26 mouse cellular contexts compared by ENCODE assay signal in the genomic region with DNA sequence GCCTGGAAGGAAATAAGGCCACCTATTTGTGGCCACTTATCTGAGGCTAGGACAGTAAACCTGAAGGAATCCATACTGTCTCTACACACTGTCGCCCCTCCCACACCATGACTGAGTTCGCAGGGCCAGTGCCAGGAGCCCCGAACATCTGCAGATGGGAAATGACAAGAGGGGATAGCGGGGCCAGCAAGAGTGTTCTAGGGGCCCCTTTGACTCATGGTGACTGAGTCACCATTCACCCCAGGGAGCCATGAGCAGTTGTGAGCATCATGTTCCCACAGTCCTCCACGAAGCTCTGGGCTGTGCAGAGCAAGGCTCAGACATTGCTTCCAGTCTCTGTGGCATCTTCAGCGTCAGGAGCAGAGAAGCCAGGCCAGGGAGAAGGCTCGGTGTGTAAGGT.
DNase-seq lines count a peak whose midpoint lies in the region; ATAC-seq and TF ChIP-seq lines count a peak whose summit lies in the region.
"Had no signal": no experiment of that assay in that cellular context is flagged by ENCODE, and none has a peak within 500 bp of the region (broad histone marks: within the 10 kb centered on the region; RNA-seq: fewer than 3 reads in every experiment).

No protein-coding gene starts in this region.

- ATAC-seq in neural tube, embryonic 11.5 days (ENCODE audit: insufficient read depth, low FRiP score, low TSS enrichment), result no peak
- no peak for ATAC-seq in kidney, embryonic 15.5 days (replicated peaks; ENCODE audit: low FRiP score)
- no peak for ATAC-seq in inflammation-experienced regulatory T-cells, adult 6 months
- ATAC-seq: CD4-positive, CD25-positive, alpha-beta regulatory T cell, adult 4 months; forebrain, embryonic 14.5 days; forebrain, postnatal 0 days; hindbrain, embryonic 16.5 days; Patski had no signal

- no peak overlapping the region for H3K4me3 ChIP-seq in neural tube, embryonic 11.5 days (ENCODE audit: low read depth, low read length)
- H3K4me3 ChIP-seq in C2C12 (ENCODE audit: insufficient read depth, poor library complexity, severe bottlenecking), result no peak overlapping the region
- H3K4me3 ChIP-seq in kidney, embryonic 15.5 days (replicated peaks), result no peak overlapping the region
- H3K4me3 ChIP-seq: gastrocnemius, adult 2 months; heart, embryonic 12.5 days; heart, embryonic 15.5 days; hindbrain, embryonic 10.5 days; hindbrain, embryonic 13.5 days had no signal

- H3K79me2 ChIP-seq in C2C12 (ENCODE audit: control insufficient read depth, insufficient read depth), result no peaks in the 10 kb centered on the region

- H3K9me3 ChIP-seq in neural tube, embryonic 11.5 days (ENCODE audit: control insufficient read depth, low read length), result no peaks in the 10 kb centered on the region
- no peaks in the 10 kb centered on the region for H3K9me3 ChIP-seq in kidney, embryonic 15.5 days (replicated peaks)
- H3K9me3 ChIP-seq: heart, embryonic 12.5 days; heart, embryonic 15.5 days; hindbrain, embryonic 10.5 days; hindbrain, embryonic 13.5 days had no signal

- 77% methylated on average over 7 of the region's 7 CpGs for WGBS in neural tube, embryonic 11.5 days
- 72% methylated on average over 7 of the region's 7 CpGs for whole genome bisulfite sequencing in kidney, embryonic 15.5 days

- H3K36me3 ChIP-seq in neural tube, embryonic 11.5 days (ENCODE audit: control insufficient read depth, insufficient read depth, low read length), result no peaks in the 10 kb centered on the region
- H3K36me3 ChIP-seq in C2C12 (ENCODE audit: control insufficient read depth, insufficient read depth), result no peaks in the 10 kb centered on the region
- H3K36me3 ChIP-seq in kidney, embryonic 15.5 days, result no peaks in the 10 kb centered on the region
- H3K36me3 ChIP-seq: heart, embryonic 12.5 days; heart, embryonic 15.5 days; hindbrain, embryonic 10.5 days; hindbrain, embryonic 13.5 days had no signal

- no peak overlapping the region for H3ac ChIP-seq in C2C12 (ENCODE audit: control insufficient read depth, insufficient read length, low read depth)

- no peak overlapping the region for H3K27ac ChIP-seq in neural tube, embryonic 11.5 days (ENCODE audit: low read depth, low read length)
- H3K27ac ChIP-seq in kidney, embryonic 15.5 days, result no peak overlapping the region
- H3K27ac ChIP-seq: gastrocnemius, adult 2 months; heart, embryonic 15.5 days; hindbrain, embryonic 10.5 days; hindbrain, embryonic 13.5 days had no signal

- DNase-seq in neural tube, embryonic 11.5 days (ENCODE audit: low spot score), result no peak
- no peak for DNase-seq in neural tube, embryonic 10.5 days (ENCODE audit: extremely low spot score, low spot score)
- DNase-seq in brain, adult 2 months (ENCODE audit: low read depth, low spot score), result peak; percentile 58
- DNase-seq in urinary bladder, postnatal 25 days (ENCODE audit: low spot score), result no peak
- DNase-seq: adrenal gland, postnatal 25 days; B cell, adult 2 months; cerebellum, adult 18-20 months; cerebellum, adult 9-10 months; cerebellum, postnatal 14 days; forebrain, postnatal 0 days; gastrocnemius, adult 2 months; gastrocnemius, postnatal 14 days; heart, adult 11 months; heart, postnatal 10 days; heart, postnatal 36 days had no signal

- TF ChIP-seq CTCF in C2C12 (IDR thresholded peaks at IDR 0.05; ENCODE audit: control insufficient read depth, insufficient read depth, insufficient read length), result no peak

- H3K9ac ChIP-seq in neural tube, embryonic 11.5 days (ENCODE audit: low read length), result peak overlapping the region; percentile 0; the same call in 1 of the 2 replicates
- no peak overlapping the region for H3K9ac ChIP-seq in kidney, embryonic 15.5 days
- H3K9ac ChIP-seq: forebrain, postnatal 0 days; heart, embryonic 12.5 days; heart, embryonic 15.5 days; hindbrain, embryonic 13.5 days had no signal

- H3K27me3 ChIP-seq in neural tube, embryonic 11.5 days (ENCODE audit: control insufficient read depth, insufficient read depth, low read length), result no peaks in the 10 kb centered on the region
- no peaks in the 10 kb centered on the region for H3K27me3 ChIP-seq in C2C12 (ENCODE audit: control insufficient read depth, insufficient read depth, insufficient read length)
- H3K27me3 ChIP-seq in kidney, embryonic 15.5 days, result peaks cover 7% of the 10 kb centered on the region; the same call in 1 of the 2 replicates
- H3K27me3 ChIP-seq: hindbrain, embryonic 13.5 days; Patski had no signal

- no peaks in the 10 kb centered on the region for H3K79me3 ChIP-seq in C2C12 (ENCODE audit: low read depth)

- no peak overlapping the region for H3K4me2 ChIP-seq in neural tube, embryonic 11.5 days (ENCODE audit: low read depth)
- H3K4me2 ChIP-seq in kidney, embryonic 15.5 days, result no peak overlapping the region
- H3K4me2 ChIP-seq: heart, embryonic 12.5 days; heart, embryonic 15.5 days; hindbrain, embryonic 13.5 days had no signal

- H3K4me1 ChIP-seq in neural tube, embryonic 11.5 days (ENCODE audit: control insufficient read depth, insufficient read depth, low read length), result no peaks in the 10 kb centered on the region
- H3K4me1 ChIP-seq in kidney, embryonic 15.5 days, result peaks cover 10% of the 10 kb centered on the region

TF ChIP-seq in C2C12, 6 proteins besides CTCF, POLR2A, EP300 and RAD21:
- TF ChIP-seq MYOD1 (IDR thresholded peaks at IDR 0.05; ENCODE audit: control insufficient read depth, insufficient read length, low read depth) (peak; percentile 13), MYOG (IDR thresholded peaks at IDR 0.05; ENCODE audit: control insufficient read depth, extremely low read depth, insufficient read length) (no peak), FOSL1 (IDR thresholded peaks at IDR 0.05; ENCODE audit: insufficient read depth, low read length, poor library complexity, severe bottlenecking) (peak; percentile 87), USF1 (IDR thresholded peaks at IDR 0.05; ENCODE audit: low read depth) (no peak)
